Mouse (Mus musculus): Measurements from ENCODE around the gene Bcat1. TPM values are rescaled to one million over a fixed set of nuclear protein-coding genes. Genes with fewer than 3 reads are reported as not detected.

The Bcat1 gene
- polyA plus RNA-seq, 1 experiment from 2014 or later = 54.7 TPM

DNA sequence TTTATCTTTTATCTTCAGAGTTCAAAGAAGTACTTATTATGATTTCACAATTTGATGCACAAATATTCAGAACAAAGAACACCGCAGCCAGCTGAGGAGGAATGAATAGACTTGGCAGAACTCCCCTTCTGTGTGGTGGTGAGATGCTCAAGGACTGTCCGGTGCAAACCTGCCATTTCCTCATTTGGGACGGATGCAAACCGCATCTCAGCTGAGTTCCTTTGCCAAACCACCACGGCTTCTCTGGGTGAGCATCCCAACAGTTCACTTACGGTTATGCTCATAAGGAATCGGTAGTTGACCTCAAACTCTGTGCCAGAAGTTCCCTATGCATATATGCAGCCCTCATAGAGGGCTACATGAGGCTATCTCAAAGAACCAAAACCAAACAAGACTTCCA is 6.6 kb downstream of the Bcat1 start:
- H3K4me3 ChIP-seq (ENCODE audit: low read depth, low read length) = no peak overlapping the region
- H3K36me3 ChIP-seq (ENCODE audit: control insufficient read depth, insufficient read depth, low read length) = no peaks in the 10 kb centered on the region
- WGBS = 95% methylated on average over 7 of the region's 7 CpGs
- no peak overlapping the region for H3K9ac ChIP-seq (ENCODE audit: low read length)
- DNase-seq (ENCODE audit: low spot score) (no peak), ATAC-seq (ENCODE audit: insufficient number of reproducible peaks, low FRiP score, low TSS enrichment, low read depth) (no peak)
- no peaks in the 10 kb centered on the region for H3K4me1 ChIP-seq (ENCODE audit: control insufficient read depth, insufficient read depth, low read length)
- H3K4me2 ChIP-seq (ENCODE audit: low read depth, severe bottlenecking) = no peak overlapping the region
- no peak overlapping the region for H3K27ac ChIP-seq (replicated peaks; ENCODE audit: low read depth, low read length)
- no peaks in the 10 kb centered on the region for H3K9me3 ChIP-seq (ENCODE audit: control insufficient read depth, low read length)
- no peaks in the 10 kb centered on the region for H3K27me3 ChIP-seq (ENCODE audit: control insufficient read depth, insufficient read depth, low read length)

- WGBS = 74% methylated on average over 8 of the region's 8 CpGs
Observed at GRCm38 (mm10) chr6:145067679-145068078, 8.3 kb downstream of the Bcat1 start.

DNA sequence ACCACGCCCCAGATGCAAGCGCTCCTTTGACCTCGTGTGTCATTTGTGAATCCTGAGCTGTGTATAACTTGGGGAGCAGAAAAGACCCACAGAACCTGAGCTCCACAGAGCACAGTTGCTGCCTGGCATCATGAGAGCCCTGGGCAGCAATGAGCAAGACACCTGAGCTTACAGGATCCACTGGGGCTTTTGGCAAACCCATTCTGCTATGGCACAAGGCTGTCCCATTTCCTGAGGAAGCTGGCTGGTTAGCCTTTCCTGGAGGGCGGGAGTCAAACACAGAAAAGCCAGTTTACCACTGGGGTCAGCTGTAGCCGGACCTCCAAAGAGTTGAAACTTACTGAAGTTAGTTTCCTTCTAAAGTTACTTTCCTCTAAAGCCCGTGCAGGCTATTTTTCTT is 9.6 kb downstream of the Bcat1 start:
- no peak overlapping the region for H3K27ac ChIP-seq (replicated peaks; ENCODE audit: low read depth, low read length)
- H3K4me3 ChIP-seq (ENCODE audit: low read depth, low read length) = no peak overlapping the region
- no peak overlapping the region for H3K9ac ChIP-seq (ENCODE audit: low read length)
- DNase-seq (ENCODE audit: low spot score) (no peak), ATAC-seq (ENCODE audit: insufficient number of reproducible peaks, low FRiP score, low TSS enrichment, low read depth) (no peak)
- 79% methylated on average over 6 of the region's 6 CpGs for WGBS
- H3K36me3 ChIP-seq (ENCODE audit: control insufficient read depth, insufficient read depth, low read length) = no peaks in the 10 kb centered on the region
- H3K9me3 ChIP-seq (ENCODE audit: control insufficient read depth, low read length) = no peaks in the 10 kb centered on the region
- no peak overlapping the region for H3K4me2 ChIP-seq (ENCODE audit: low read depth, severe bottlenecking)
- no peaks in the 10 kb centered on the region for H3K4me1 ChIP-seq (ENCODE audit: control insufficient read depth, insufficient read depth, low read length)
- H3K27me3 ChIP-seq (ENCODE audit: control insufficient read depth, insufficient read depth, low read length) = no peaks in the 10 kb centered on the region

More at GRCm38 (mm10) chr6:145067679-145068078, 8.3 kb downstream of the Bcat1 start:
- H3K9ac ChIP-seq (ENCODE audit: low read length) = no peak overlapping the region
- no peaks in the 10 kb centered on the region for H3K27me3 ChIP-seq (ENCODE audit: control insufficient read depth, insufficient read depth, low read length)
- no peaks in the 10 kb centered on the region for H3K36me3 ChIP-seq (ENCODE audit: control insufficient read depth, insufficient read depth, low read length)
- DNase-seq (ENCODE audit: low spot score) = no peak
- H3K4me2 ChIP-seq (ENCODE audit: low read depth, severe bottlenecking) = no peak overlapping the region
- ATAC-seq (ENCODE audit: insufficient number of reproducible peaks, low FRiP score, low TSS enrichment, low read depth) = no peak
- no peak overlapping the region for H3K27ac ChIP-seq (replicated peaks; ENCODE audit: low read depth, low read length)
- no peaks in the 10 kb centered on the region for H3K4me1 ChIP-seq (ENCODE audit: control insufficient read depth, insufficient read depth, low read length)
- no peaks in the 10 kb centered on the region for H3K9me3 ChIP-seq (ENCODE audit: control insufficient read depth, low read length)
- no peak overlapping the region for H3K4me3 ChIP-seq (ENCODE audit: low read depth, low read length)

GRCm38 (mm10) chr6:145065301-145065845 is 10.6 kb downstream of the Bcat1 start:
- Histone ChIP-seq H3K4me1 (ENCODE audit: control insufficient read depth, insufficient read depth, low read length) (no peaks in the 10 kb centered on the region), H3K4me3 (ENCODE audit: low read depth, low read length) (no peak overlapping the region), H3K27me3 (ENCODE audit: control insufficient read depth, insufficient read depth, low read length) (no peaks in the 10 kb centered on the region), H3K4me2 (ENCODE audit: low read depth, severe bottlenecking) (no peak overlapping the region), H3K27ac (replicated peaks; ENCODE audit: low read depth, low read length) (no peak overlapping the region), H3K36me3 (ENCODE audit: control insufficient read depth, insufficient read depth, low read length) (no peaks in the 10 kb centered on the region), H3K9me3 (ENCODE audit: control insufficient read depth, low read length) (no peaks in the 10 kb centered on the region), H3K9ac (ENCODE audit: low read length) (no peak overlapping the region)
- DNase-seq (ENCODE audit: low spot score) = no peak
- no peak for ATAC-seq (ENCODE audit: insufficient number of reproducible peaks, low FRiP score, low TSS enrichment, low read depth)
- WGBS = 88% methylated on average over 4 of the region's 4 CpGs

- Histone ChIP-seq H3K4me2 (ENCODE audit: low read depth, severe bottlenecking) (no peak overlapping the region), H3K4me3 (ENCODE audit: low read depth, low read length) (no peak overlapping the region), H3K27ac (replicated peaks; ENCODE audit: low read depth, low read length) (no peak overlapping the region), H3K27me3 (ENCODE audit: control insufficient read depth, insufficient read depth, low read length) (no peaks in the 10 kb centered on the region), H3K36me3 (ENCODE audit: control insufficient read depth, insufficient read depth, low read length) (no peaks in the 10 kb centered on the region), H3K9ac (ENCODE audit: low read length) (no peak overlapping the region), H3K9me3 (ENCODE audit: control insufficient read depth, low read length) (no peaks in the 10 kb centered on the region), H3K4me1 (ENCODE audit: control insufficient read depth, insufficient read depth, low read length) (no peaks in the 10 kb centered on the region)
- ATAC-seq (ENCODE audit: insufficient number of reproducible peaks, low FRiP score, low TSS enrichment, low read depth) (no peak), DNase-seq (ENCODE audit: low spot score) (no peak)
- 57% methylated on average over 1 of the region's 1 CpGs for WGBS
Observed at GRCm38 (mm10) chr6:145064104-145064503, 11.9 kb downstream of the Bcat1 start.

DNA sequence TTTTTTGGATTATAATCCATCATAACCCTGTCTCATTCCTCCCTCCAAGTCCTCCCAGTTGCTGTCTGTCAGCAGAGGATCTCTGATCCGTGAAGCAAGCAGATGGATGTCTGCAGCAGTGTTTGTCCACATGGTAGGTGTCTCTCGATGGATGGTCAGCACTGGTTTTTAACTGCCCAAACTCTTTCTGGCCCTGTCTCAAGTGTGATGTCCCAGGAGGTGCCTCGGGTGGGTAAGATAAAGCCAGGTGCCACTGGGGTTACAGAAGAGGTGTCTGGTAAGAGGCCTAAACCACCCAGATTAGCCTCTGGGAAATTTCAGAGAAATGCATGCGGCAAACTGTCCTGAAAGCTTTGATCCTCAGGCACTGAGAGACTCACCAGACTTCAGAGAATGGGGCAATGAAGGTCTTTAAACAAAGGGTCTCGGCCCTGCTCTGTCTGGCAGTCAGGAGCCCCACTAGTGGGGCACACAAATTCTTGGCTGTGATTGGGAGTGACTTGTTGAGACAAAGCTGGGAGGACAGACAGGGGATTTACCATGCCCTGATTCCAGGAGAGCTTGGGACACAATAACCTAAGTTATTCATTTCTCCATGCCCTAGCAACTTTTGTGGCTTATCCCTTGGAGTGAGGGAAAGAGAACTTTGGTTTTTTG is 12.6 kb downstream of the Bcat1 start:
- ATAC-seq (ENCODE audit: insufficient number of reproducible peaks, low FRiP score, low TSS enrichment, low read depth) (no peak), DNase-seq (ENCODE audit: low spot score) (no peak)
- no peaks in the 10 kb centered on the region for H3K36me3 ChIP-seq (ENCODE audit: control insufficient read depth, insufficient read depth, low read length)

GRCm38 (mm10) chr6:145062763-145063162 is 13.2 kb downstream of the Bcat1 start:
- ATAC-seq (ENCODE audit: insufficient number of reproducible peaks, low FRiP score, low TSS enrichment, low read depth) (no peak), DNase-seq (ENCODE audit: low spot score) (no peak)
- no peaks in the 10 kb centered on the region for H3K4me1 ChIP-seq (ENCODE audit: control insufficient read depth, insufficient read depth, low read length)
- no peaks in the 10 kb centered on the region for H3K36me3 ChIP-seq (ENCODE audit: control insufficient read depth, insufficient read depth, low read length)
- H3K9me3 ChIP-seq (ENCODE audit: control insufficient read depth, low read length) = no peaks in the 10 kb centered on the region
- H3K27ac ChIP-seq (replicated peaks; ENCODE audit: low read depth, low read length) = no peak overlapping the region
- H3K9ac ChIP-seq (ENCODE audit: low read length) = no peak overlapping the region
- H3K4me2 ChIP-seq (ENCODE audit: low read depth, severe bottlenecking) = no peak overlapping the region
- H3K27me3 ChIP-seq (ENCODE audit: control insufficient read depth, insufficient read depth, low read length) = no peaks in the 10 kb centered on the region
- no peak overlapping the region for H3K4me3 ChIP-seq (ENCODE audit: low read depth, low read length)
- WGBS = 48% methylated on average over 4 of the region's 4 CpGs

More for the DNA sequence above, 12.6 kb downstream of the Bcat1 start:
- 19% methylated on average over 5 of the region's 5 CpGs for WGBS
- Histone ChIP-seq H3K4me3 (ENCODE audit: low read depth, low read length) (no peak overlapping the region), H3K4me1 (ENCODE audit: control insufficient read depth, insufficient read depth, low read length) (no peaks in the 10 kb centered on the region), H3K27me3 (ENCODE audit: control insufficient read depth, insufficient read depth, low read length) (no peaks in the 10 kb centered on the region), H3K4me2 (ENCODE audit: low read depth, severe bottlenecking) (no peak overlapping the region), H3K9me3 (ENCODE audit: control insufficient read depth, low read length) (no peaks in the 10 kb centered on the region), H3K9ac (ENCODE audit: low read length) (no peak overlapping the region), H3K27ac (replicated peaks; ENCODE audit: low read depth, low read length) (no peak overlapping the region)

DNA sequence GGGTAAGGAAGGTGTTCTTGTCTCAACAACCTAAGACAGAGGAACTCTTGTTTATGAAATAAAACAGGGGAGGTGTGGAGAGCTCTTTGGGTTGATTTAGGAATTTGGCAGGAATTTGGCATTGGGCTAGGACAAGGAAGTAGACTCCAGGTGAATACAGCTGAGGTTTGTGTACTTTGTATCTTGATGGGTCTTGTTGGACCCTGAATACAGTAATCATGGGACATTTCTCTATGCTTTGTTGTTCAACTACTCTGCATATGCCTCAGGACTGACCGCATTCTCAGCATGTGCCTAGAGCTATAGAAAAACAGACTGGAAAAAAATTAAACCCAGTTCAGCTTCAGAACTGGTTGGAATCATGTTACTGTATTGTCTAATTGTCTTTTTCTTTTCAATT is 14.6 kb downstream of the Bcat1 start:
- ATAC-seq (ENCODE audit: insufficient number of reproducible peaks, low FRiP score, low TSS enrichment, low read depth) (no peak), DNase-seq (ENCODE audit: low spot score) (no peak)
- Histone ChIP-seq H3K36me3 (ENCODE audit: control insufficient read depth, insufficient read depth, low read length) (no peaks in the 10 kb centered on the region), H3K4me3 (ENCODE audit: low read depth, low read length) (no peak overlapping the region), H3K9ac (ENCODE audit: low read length) (no peak overlapping the region), H3K4me2 (ENCODE audit: low read depth, severe bottlenecking) (no peak overlapping the region), H3K9me3 (ENCODE audit: control insufficient read depth, low read length) (no peaks in the 10 kb centered on the region), H3K4me1 (ENCODE audit: control insufficient read depth, insufficient read depth, low read length) (no peaks in the 10 kb centered on the region), H3K27me3 (ENCODE audit: control insufficient read depth, insufficient read depth, low read length) (no peaks in the 10 kb centered on the region), H3K27ac (replicated peaks; ENCODE audit: low read depth, low read length) (no peak overlapping the region)
- 89% methylated on average over 1 of the region's 1 CpGs for WGBS

DNA sequence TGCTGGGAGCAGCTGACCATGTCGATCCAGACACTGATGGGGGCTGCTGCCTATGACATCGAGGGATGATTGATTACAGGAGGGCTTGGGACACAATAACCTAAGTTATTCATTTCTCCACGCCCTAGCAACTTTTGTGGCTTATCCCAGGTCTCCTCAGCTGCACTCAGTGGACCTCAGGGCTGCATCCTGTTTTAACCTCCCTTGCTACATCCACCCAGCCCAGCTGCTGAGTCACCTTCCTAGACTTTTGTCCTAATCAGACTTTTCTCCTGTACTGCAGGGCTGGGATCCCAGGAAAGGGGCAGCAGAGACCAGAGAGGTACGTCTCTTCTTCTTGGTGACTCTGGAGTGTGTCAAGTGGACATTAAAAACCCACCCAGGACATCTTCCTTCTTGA is 19.9 kb downstream of the Bcat1 start:
- H3K36me3 ChIP-seq (ENCODE audit: control insufficient read depth, insufficient read depth, low read length) = no peaks in the 10 kb centered on the region
- H3K9me3 ChIP-seq (ENCODE audit: control insufficient read depth, low read length) = no peaks in the 10 kb centered on the region
- 0 out of 2 replicates have a peak, but pooled peaks cover 3% of the 10 kb centered on the region for H3K4me1 ChIP-seq (ENCODE audit: control insufficient read depth, insufficient read depth, low read length)
- WGBS = 74% methylated on average over 4 of the region's 4 CpGs
- no peak overlapping the region for H3K27ac ChIP-seq (replicated peaks; ENCODE audit: low read depth, low read length)
- no peak overlapping the region for H3K4me2 ChIP-seq (ENCODE audit: low read depth, severe bottlenecking)
- no peak overlapping the region for H3K9ac ChIP-seq (ENCODE audit: low read length)
- ATAC-seq (ENCODE audit: insufficient number of reproducible peaks, low FRiP score, low TSS enrichment, low read depth) (no peak), DNase-seq (ENCODE audit: low spot score) (no peak)
- no peaks in the 10 kb centered on the region for H3K27me3 ChIP-seq (ENCODE audit: control insufficient read depth, insufficient read depth, low read length)
- H3K4me3 ChIP-seq (ENCODE audit: low read depth, low read length) = no peak overlapping the region
